Mouse (Mus musculus): ENCODE results near the gene Ifnb1. TPM values are rescaled to one million over a fixed set of nuclear protein-coding genes. Genes with fewer than 3 reads are reported as not detected.
"Not testable (repeated sequence)": the region's sequence is repeated elsewhere in the genome, so short reads cannot be mapped to it uniquely, and the experiment has no call there.

Ifnb1 gene
- not detected for total RNA-seq (2021)
- long read RNA-seq, experiment 1, result 0 reads
- long read RNA-seq, experiment 2, result 0 reads

DNA sequence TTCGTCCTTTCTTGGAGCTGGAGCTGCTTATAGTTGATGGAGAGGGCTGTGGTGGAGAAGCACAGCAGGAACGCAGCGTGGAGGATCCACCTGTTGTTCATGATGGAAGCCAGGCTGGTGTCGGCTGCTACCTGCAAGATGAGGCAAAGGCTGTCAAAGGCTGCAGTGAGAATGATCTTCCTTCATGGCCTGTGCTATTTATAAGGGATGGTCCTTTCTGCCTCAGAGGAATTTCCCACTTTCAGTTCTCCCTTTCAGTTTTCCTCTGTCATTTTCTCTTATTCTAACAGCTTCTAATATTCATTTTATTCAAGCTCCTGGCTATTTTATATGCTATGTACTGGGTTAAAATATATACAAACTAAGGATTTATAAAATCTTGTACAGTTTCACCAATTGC lies at the start of gene Ifnb1:
TSS of gene Ifnb1 (minus strand) at position 101 of the 400 bp plus-strand sequence.
- DNase-seq (ENCODE audit: low spot score in 2 of 2), result no peak

DNA sequence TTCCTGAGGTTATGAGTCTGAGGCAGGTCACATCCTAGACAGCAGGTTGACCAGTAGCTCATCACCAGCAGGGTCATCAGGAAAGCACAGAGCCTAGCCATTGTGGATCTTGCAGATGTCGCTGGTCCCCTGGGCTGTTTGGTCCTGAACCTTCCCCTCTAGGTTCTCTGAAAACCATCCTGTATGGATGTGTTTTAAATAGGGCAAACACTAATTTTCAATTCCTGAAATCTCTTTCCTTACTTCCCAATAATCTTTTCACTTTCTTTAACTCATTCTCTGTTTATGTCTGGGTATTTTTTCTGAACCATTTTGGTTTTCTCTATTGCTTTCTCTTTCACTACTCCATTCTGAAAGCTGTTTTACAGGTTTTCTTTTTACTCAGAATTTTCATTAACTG lies 49.1 kb upstream of the Ifnb1 start, which contains the start of gene Ifna14:
TSS of gene Ifna14 (minus strand) at position 101 of the 400 bp plus-strand sequence.
- no peak for DNase-seq (ENCODE audit: low spot score in 2 of 2)

DNA sequence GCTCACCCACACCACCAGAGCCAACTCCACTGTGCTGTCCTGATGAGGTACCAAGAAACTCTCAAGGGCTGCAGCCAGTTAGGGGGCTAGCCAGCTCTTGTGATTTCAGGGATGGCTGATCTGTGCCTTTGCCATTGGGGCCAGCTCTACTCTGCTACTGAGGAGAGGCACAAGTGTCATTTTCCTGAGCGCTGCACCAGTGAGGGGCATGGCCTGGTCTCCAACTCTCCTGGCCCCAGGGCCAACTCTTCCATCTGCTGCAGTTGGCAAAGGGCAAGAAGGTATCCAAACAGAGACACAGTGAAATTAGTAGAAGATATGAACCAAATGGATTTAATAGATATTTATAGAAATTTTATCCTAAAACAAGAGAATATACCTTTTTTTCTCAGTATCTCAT lies 39.2 kb upstream of the Ifnb1 start:
- DNase-seq (ENCODE audit: low spot score in 2 of 2), result no peak

DNA sequence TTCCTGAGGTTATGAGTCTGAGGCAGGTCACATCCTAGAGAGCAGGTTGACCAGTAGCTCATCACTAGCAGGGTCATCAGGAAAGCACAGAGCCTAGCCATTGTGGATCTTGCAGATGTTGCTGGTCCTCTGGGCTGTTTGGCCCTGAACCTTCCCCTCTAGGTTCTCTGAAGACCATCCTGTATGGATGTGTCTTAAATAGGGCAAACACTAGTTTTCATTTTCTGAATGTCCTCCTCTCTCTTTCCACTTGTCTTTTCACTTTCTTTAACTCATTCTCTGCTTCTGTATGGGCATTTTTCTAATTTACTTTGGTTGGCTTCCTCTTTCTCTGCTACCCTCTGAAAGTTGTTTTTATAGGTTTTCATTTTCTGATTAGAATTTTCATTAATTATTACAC lies 35.6 kb upstream of the Ifnb1 start, which contains the start of gene Ifna15:
TSS of gene Ifna15 (minus strand) at position 101 of the 400 bp plus-strand sequence.
- DNase-seq (ENCODE audit: low spot score in 2 of 2), result not testable (repeated sequence)

DNA sequence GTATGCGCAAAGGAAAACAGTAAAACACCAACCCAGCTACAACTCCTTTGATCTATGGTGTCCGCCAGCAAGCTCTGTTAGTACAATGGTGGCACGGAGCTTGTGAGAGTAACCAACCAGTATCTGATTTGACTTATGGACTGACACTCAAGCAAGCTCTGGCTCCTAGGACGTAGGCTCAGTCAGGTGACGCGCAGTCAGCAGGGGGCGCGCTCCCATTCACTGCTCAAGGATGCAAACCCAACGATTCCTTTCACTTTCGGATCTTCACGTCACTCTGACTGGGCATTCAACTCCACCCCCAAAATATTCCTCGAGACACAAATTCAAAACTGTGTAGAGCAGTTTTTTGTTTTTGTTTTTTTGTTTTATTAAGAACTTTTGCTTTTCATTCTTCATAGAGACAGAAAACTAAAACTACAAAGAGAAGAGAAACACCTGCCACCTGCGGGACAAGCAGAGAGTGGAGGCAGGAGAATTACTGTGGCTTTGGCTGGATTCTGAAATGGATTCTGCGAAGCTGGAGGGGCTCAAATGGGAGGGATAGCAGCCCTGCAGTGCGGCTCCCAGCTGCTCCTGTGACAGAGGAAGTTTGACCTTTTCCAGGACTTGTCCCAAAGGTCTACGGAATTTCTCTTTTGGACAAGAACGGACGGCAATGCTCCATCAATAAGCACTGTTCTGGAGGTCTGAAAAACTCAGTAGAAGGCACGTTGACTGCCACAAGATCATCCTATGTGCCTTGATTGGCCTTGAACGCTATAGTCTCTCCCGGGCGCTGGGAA lies 27.8 kb upstream of the Ifnb1 start:
- DNase-seq (ENCODE audit: low spot score in 2 of 2), result peak; percentile 28 to 42

DNA sequence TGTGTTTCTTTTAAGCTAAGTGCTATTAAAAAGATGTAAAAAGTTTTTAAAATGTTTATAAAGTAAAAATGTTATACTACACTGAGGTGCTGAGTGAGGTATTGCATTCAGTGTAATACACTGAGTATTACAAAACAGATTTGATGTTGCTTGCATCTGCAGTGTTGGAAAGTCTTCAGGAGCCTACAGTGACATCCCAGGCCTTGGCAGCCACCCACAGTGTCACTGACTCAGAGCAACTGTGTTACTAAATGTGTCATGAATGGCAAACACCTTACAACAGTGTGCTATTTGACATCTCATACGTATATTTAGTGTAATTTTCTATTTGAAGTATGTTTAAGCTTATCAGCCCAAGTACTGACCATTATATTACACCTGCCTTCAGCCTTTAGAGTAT lies 25.4 kb upstream of the Ifnb1 start:
- DNase-seq (ENCODE audit: low spot score in 2 of 2), result no peak

DNA sequence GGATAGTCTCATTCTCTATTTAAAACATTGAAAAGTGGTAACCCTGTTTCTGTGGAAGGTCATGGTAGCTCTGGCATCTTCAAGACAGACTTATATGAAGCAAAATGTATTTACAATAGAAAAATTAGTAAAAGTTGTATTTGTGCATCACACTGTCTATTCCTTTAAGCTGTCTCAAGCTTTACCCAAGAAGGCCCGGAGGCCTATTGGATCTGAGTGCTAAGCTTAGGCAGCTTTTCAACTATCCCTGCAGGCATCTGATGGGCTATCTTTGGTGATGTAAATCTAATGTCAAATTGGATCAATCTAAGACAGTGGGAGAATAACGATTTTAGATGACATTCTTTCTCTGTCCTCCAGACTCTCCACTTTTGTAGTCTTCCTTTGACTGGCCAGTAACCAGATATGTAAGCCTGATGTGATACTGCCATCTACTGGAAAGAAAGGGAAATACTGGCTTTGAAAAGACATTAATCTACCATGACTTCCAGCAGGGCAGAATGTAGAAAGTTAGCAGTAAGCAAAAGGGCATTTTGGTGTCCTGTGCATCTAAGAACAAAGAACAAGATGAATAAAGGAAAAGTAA lies 21.2 kb upstream of the Ifnb1 start:
- no peak for DNase-seq (ENCODE audit: low spot score in 2 of 2)

DNA sequence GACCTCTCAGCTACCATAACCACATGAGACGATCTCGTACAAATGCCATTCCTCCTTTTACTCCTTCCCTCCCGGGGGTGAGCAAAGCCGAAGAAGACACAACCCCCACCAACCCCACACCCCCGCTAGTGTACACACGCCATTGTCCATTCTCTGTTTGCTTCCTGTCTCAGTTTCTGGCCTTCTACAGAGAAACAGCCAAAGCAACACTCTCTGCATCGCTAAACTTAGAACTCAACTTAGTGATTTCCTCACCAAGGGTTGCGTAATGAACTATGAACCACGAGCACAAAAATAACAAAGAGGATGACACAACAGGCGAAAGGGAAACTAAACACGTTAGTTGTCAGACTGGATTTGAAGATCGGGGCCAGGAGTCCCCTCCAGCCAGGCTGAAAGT lies 14.8 kb upstream of the Ifnb1 start:
- DNase-seq (ENCODE audit: low spot score in 2 of 2), result no peak

DNA sequence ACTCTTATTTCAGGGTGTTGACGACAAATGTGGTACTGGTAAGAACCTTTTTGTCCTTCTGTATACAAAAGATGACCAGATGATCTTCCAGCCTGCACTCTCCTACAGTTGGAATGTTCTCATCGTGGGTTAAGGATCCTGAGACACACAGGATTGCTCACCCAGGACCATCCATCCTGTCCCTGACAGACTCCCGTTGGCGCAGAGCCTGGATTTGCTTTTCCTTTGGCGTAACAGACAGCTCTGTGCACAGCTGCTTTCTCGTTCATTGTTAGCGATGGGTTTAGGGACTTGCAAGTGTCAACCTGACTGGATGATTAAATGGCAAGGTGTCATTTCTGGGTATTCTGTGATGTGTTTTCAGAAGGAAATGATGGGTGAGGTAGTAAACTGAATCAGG lies 14.1 kb upstream of the Ifnb1 start:
- DNase-seq (ENCODE audit: low spot score in 2 of 2), result no peak

DNA sequence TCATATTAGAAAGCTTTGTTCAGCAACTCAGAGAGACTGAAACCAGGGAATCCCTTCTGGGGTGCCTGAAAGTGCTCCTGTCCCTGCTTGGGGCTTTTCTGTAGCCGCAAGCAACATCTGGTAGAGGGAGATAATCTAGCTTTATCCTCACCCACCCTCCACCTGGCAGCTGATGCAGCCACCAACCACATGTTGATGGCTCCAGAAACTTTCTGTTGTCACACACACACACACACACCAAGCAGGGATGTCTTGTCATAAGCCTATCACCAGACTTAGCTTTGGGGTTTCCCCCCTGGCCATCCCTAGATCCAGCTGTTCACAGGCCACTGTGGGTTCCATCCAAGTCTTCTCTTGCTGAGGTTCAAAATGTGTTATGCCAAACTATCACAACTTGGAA lies 13.2 kb upstream of the Ifnb1 start:
- no peak for DNase-seq (ENCODE audit: low spot score in 2 of 2)

DNA sequence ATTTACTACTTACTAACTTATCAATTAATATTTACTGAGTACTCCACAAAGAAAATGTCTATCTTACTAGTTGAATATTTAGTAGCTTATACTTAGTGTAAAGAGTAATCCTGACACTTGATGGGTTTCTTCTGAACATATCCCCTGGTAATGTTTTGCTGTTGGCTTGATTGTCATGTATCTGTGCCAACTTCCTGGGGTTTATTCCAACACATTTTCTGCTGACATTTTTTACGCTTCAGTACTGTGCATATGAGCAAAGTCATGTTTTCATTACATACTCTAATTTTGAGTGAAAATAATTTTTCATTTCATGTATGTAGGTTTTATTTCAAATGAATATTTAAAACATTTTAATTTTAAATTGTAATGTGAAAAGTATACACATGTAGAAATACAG lies 12.3 kb upstream of the Ifnb1 start:
- DNase-seq (ENCODE audit: low spot score in 2 of 2), result no peak

DNA sequence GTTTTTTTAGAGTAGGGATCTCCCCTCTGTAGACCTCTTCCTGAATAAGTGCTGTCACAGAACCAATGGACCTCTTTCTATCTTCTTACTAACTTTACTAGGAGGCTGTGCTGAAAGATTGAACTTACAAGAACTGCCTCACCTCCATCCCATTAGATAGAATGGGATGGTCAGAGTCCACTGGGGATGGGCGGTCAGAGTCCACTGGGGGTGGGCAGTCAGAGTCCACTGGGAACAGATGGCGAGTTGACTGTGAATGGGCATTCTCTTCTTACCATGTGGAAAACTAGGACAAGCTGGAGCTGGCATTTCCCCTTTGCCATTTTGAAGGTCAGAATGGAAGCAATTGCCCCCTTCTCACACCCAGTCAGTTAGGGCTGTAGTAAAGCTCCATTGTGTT lies 10.9 kb upstream of the Ifnb1 start:
- DNase-seq (ENCODE audit: low spot score in 2 of 2), result no peak

DNA sequence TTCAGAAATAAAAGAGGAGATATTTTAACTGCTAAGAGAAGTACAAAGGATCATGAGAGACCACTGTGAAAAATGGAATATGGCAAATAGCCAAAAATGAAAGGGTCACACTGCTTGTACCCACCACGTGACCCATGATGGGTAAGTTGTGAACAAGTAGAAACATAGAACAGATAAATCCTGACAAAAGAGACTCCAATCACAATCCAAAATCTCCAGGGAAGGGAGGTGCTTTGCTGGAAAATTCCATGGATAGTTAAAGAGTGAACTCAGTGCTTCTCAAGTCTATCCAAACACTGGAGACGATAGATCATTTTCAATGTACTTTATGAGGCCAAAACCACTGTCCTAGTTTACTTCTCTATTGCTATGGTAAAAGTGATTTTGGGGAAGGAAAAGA lies 8.3 kb upstream of the Ifnb1 start:
- DNase-seq (ENCODE audit: low spot score in 2 of 2), result no peak

DNA sequence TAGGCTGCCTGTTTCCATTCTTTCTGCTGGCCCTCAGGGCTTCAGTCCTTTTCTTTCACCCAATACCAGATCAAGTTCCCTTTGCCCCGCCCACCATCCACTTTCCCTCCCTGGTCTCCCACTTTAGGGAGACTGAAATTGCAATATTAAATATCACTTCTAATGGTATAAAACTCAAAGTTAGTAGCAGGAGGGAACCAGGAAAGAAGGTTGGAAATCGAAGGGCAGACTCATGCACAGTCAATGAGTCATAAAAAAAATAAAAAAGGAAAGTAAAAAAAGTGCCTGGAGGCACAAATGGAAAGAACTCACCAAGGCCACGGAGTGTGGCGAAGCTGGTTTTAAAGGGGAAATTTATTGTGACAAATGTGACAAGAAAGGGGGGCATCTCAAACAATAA lies 7.7 kb upstream of the Ifnb1 start:
- no peak for DNase-seq (ENCODE audit: low spot score in 2 of 2)

DNA sequence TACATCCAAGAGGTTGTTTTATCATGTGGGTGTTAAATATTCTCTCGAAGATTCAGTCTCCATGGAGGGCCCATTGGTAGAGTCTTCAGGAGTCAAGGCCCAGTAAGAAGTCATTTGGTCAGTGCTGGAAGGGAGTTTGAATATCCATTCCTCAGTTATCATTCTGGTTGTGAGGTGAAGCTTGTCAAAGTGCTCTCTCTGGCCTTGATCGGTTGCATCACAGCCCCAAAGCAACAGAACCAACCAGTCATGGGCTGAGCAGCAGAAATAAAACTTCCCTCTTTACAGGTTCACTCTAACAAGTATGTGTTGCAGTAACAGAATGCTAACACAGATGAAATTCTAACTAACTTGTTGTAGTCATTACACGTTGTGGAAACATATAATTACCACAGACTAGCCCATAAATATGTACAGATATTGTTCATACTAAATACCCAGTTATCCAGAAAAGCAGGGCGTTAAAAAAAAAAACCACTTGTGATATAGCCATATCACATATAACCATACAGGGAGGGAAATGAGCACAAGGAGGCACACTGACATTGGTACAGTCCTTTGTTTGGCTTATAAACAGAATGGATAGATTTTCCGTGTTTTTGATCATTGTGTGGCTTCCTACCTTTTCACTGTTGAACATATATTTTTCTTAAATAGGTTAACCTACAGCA lies 3.9 kb upstream of the Ifnb1 start:
- no peak for DNase-seq (ENCODE audit: low spot score in 2 of 2)

DNA sequence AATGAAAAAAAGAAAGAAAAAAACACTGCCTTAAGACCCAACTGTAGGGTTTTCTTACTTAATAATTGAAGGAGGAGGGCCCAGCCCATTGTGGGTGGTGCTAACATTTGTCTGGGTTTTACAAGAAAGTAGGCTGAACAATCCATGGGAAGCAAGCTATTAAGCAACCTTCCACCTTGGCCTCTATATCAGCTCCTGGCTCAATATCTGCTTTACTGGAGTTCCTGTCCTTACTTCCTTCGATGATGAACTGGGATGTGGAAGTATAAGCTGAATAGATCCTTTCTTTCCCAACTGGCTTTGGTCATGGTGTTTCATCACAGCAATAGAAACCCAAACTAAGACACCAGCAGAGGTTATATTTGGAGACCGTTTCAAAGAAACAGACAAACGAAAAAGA lies 2.8 kb upstream of the Ifnb1 start:
- DNase-seq (ENCODE audit: low spot score in 2 of 2), result no peak

DNA sequence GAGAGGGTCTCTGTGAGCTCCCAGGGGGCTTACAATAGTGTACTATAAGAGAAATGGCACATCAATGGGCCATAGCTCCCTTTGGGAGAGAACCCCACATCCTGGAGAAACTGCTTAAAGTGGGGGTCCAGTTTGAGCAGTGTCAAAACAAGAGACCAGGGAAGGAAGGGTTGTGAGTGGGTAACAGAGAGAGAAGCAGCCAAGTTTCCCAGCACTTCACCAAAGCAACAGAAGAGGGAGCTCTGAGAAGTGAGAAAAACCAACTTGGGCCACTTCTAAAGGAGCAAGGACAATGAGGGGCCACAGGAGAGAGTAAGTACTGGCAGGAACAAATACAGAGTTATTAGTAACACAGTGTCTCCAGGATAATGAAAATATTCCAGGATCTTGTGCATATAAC lies 667 bp upstream of the Ifnb1 start:
- DNase-seq (ENCODE audit: low spot score in 2 of 2), result no peak

DNA sequence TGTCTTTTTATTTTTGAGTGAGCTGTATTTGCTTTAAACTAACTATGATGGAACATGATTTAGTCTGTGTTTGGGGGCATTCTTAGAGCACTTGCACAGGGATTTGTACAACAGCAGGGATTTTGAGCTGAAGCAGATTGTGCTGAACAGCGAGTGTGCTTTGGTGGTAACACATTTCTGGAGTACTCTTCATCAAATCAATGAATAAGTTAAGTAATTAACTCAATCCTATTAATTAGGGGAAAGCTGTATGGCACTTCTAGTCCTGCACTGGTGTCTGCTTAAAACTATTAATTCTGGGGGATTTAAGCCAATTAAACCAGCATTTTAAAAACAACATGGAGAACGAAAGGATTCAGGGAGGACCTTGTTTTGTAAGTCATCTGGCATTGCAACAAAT lies 4.6 kb downstream of the Ifnb1 start:
- no peak for DNase-seq (ENCODE audit: low spot score in 2 of 2)

DNA sequence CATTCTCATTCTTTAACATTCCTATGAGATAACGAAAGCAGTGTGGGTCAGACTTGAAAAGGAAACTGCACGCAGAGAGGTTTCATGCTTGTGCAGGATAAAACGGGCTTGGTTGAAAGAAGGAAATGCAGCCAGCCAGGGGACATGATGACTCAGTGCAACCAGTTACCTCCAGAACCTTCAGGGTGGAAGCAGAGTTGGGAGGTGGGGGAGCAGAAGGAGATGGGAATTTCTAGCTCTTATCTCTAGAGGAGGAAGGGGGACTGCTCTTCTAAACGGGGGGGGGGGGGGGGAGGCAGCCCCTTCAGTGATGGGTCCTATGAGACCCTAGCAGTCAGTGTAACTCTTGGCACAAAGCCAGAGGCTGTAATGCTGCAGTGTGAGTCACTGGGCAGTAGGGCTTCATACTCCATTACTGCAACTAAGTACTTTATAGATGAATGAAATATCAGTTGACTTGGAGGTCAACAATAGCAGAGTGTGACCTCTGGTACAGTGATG lies 6.8 kb downstream of the Ifnb1 start:
- DNase-seq (ENCODE audit: low spot score in 2 of 2), result no peak

DNA sequence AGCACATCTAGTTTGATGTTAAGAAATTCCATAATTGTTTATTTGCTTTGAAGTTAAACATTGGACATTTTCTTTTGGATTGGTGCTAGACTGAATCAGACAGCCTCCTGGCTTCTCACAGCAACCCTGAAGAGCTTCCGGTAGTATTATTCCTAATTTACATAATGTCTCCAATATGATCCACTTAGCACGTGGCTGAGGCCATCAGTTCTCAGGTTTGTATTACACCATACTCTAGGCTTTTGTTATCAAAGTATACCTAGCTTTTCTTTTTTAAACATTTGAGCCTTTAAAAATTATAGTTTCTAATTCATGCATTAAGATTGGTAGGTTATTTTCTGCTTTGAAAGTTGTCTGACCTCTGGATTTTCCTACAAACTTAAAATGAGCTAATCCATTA lies 7.3 kb downstream of the Ifnb1 start:
- no peak for DNase-seq (ENCODE audit: low spot score in 2 of 2)

DNA sequence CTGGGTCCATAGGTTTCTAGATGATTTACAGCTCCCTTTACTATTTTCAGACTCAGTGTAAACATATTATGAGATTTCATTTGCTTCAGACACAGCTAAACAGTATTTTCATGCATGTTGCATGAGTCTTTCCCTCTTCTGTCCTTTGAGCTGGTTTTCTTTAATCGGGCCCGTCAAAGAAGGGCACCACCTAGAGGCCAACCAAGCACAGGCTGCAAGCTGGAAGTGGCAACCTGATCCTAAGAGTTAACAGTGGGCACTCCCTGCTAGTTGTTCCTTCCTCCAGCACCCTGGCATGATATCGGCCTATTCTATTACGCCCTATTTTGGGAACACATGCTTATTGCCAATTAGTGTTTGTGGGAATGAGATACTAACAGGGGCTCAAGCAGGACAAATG lies 8.2 kb downstream of the Ifnb1 start:
- no peak for DNase-seq (ENCODE audit: low spot score in 2 of 2)

DNA sequence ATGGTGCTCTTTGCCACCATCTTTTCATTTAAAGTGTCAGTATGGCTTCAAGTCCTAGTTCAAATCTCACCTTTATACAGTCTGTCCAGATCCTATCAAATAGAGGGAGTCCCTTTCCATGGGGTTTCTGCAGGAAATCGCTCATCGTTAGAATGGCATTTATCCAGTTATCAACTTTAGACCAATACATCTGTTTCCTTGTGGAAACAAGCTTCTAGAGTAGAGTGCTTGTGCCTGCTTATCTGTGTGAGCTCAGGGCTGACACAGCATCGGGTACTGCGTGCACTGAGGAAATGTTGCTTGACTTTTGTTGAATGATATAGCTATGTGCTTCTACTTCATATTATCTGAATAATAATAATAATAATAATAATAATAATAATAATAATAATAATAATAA lies 8.8 kb downstream of the Ifnb1 start:
- DNase-seq (ENCODE audit: low spot score in 2 of 2), result no peak
